Mouse (Mus musculus) hindlimb bud, embryonic 11.5 days (tissue): ENCODE results near the gene Tfip11.

Experiments used
- DNase-seq: peaks from one replicate; pipeline ENCODE4 v3.0.0-alpha.2; 2012; ENCODE audit warnings: low read depth, low spot score; ENCODE audit errors: extremely low spot score

Gene Tfip11

DNA sequence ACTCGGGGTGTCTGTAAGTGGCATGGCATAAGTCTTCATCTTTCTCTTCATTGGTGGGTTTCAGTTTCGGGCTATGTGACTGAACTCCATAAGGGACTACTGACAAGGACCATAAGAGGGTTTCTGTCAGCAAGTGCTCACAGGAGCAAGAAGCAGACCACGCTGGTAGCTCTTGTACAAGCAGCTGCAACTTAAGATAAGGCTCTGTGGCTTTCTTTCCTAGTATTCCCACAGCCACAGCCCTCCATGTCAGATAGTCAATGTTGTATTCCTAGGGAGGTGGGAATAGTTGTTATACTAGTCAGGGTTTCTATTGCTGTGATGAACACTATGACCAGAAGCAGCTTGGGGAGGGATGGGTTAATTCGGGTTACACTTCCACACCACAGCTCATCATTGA, 33.4 kb downstream of the Tfip11 start:
- no peak for DNase-seq

DNA sequence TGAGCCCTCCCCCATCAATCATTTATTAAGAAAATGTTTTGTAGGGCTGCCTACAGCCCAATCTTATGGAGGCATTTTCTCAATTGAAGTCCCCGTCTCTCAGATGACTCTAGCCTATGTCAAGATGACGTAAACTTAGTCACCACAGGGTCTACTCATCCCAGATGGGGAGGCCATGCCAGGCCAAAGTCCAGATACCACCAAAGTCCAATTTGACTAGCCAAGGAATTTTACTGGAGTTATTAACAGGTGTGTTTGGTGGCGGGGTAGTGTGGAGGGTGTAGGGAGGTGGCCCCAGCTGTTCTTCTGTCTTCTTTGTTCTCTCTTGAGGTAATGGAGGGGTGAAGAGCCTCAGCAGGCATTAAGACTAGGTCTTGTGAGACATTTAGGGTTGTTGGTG, 33.9 kb downstream of the Tfip11 start:
- DNase-seq: no peak

DNA sequence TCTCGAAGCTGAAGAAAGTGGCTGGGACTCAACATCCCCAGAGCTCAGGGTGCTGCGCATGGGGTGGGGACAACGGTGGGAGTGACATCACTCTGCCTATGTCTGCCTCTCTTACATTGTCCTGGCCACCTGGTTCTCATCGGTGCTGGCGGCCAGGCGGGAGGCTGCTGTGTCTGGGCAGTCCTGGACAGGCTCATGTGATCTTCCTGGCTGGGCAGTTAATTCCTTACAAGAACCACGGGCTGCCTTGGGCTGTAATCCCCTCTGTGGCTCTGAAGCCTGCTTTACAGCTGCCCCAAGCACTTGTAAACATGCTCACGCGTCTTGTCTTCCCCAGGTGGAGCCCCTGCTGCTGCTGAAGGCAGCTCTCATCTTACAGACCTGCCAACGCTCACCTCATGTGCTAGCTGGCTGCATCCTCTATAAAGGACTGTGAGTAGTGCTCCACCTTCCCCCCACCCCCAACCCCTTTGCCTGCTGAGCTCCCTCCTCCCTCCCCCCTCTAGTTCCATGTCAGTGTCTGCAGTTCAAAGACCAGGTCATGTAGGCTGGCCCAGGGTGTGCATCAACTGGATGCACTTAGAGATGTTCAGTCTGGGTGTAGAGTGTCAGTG, 38.1 kb downstream of the Tfip11 start:
- no peak for DNase-seq

DNA sequence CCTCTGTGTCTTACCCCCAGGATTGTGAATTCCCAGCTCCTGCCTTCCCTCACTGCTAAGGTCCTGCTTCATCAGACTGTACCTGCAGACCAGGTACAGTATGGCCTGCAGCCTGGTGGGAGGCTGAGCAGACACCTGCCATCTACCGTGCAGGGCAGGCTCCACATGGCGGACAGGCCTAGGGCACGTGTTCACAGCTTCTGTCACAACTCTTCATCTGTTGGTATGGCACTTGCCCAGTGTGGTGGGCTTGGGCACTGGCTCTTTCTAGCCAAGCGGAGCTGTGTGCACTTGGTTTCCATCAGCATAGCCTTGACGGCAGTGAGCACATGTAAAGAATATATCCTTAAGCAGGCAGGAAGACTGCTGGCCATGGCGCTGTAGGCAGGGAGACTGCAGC, 40.7 kb downstream of the Tfip11 start:
- DNase-seq: no peak

DNA sequence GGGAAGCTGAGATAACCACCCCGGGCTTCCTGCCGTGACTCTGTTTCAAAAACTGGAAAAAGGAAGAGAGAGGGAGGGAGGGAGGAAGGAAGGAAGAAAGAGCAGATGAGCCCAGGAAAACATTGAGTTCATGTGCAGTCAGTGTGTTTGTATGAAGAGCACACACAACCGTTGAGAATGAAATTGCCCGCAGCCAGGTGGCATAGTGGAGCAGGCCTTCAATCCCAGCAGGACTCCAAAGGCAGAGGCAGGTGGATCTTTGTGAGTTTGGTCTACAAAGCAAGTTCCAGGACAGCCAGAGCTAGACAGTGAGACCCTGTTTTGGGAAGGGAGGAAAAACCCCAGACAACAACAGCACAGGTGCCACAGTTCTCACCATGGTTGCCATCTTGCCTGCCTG, 41.2 kb downstream of the Tfip11 start:
- DNase-seq: no peak

DNA sequence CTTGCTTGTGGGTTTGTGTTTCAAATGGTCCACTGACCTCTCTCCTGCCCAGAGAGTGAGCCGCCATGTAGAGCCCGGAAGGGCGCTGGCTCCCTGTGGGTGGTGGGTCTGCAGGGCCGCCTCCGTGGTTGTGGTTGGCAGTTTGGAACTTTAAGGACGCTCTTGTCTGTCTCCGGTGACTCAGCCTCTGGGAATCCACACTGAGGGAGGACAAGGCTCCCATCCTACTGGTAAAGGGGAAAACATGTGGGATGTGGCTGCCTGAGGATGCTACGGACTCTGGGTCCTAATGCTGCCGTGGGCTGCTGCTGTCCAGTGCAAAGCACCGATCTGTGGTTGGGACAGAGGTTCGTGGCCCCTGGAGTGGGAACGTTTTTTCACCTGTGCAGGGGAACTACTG, 41.8 kb downstream of the Tfip11 start:
- no peak for DNase-seq

DNA sequence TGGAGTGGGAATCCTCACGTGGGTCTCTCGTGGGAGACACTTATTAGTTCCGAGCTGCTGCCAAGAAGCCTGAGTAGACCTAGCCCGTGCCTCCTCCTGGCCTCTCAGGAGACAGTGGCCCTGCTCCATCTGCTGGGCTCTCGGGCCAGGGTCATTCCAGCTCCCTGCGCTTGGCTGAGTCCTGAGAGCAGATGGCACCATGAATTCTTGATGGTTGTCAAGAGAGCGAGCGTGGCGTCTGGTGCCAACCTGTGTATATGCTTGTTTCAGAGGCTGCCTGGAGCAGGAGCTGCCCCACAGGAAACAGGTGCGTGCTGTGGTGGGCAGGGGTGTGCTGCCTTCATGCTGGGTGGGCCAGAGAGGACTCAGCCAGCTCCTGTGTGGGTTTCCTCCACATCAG, 42.5 kb downstream of the Tfip11 start:
- DNase-seq: no peak

DNA sequence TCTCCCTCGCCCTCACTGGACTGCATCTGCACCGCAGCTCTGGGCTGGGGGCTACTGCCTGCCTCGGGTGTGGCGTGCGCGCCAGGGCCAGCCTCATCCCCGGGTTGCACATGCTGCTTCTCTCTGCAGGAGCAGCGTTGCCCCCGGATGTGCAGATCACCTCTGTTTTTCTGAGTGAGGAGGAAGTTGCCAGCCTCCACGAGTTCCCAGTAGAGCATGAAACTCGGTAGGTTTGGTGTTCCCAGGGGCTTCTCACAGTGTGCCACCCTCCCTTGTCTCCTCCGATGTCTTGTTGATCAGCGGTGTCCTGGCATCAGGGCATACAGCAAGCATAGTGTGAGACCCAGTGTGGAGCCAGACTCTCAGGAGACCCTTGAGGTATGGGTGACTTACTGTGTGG, 43.2 kb downstream of the Tfip11 start:
- DNase-seq: no peak

DNA sequence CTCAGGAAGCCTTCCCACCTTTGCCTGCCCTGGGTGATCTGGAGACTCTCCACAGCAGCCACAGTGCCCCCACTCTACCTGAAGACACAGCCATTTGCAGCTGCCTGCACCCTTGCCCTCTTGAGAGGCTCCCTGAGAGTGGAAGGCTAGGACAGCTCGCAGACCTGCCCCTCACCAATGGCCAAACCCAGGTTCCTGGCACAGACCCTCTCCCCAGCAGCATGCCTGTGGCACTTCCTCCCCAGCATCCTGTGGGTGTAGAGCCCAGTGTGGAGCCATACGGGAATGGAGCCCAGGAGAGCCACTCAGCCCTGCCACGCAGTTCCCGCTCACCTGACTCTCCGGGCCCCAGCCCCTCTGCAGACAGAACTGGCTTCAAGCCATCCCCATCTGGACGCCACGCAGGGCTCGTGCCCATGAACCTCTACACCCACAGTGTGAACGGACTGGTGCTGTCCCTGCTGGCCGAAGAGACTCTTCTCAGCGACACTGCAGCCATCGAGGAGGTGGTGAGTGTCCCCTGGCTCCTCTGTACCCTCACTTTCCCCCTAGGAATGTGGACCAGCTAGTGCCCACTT, 44.2 kb downstream of the Tfip11 start:
- no peak for DNase-seq

DNA sequence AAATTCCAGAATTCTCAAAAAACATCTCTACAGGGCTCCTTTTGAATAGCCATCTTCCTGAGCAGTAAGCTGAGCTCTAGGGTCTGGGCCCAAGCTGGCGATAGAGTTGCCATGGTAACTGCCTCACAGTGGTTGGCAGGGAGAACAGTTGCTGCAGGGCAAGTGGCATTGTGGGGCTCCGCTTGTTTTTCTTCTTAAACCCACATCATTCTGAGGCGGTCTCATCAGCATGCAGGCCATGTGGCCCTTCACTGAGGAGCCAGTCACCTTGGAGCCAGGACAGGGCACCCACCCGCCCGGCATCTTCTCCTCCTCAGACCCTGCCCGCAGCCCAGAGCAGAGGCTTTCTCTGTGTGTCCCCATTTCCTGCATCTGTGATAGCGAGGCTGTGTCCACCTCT, 45.8 kb downstream of the Tfip11 start:
- DNase-seq: no peak

DNA sequence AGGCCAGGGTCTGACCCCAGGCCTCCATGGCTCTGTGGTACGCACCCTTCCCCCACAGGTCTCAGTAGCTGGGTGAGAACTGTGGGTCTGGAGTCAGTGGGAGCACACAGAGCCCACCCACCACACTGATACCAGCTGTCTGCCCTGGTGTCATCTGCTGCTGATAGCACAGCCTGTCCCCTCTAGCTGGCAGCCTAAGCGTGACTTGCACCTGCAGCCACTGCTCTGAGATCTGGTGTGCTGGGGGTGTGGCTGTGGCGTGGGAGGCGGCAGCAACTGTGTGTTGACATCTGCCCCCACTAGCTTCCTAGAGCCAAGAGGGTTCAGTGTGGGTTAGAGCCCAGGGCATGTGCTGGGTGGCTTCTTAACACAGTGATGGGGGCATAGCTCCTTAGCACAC, 50.0 kb downstream of the Tfip11 start:
- DNase-seq: no peak

DNA sequence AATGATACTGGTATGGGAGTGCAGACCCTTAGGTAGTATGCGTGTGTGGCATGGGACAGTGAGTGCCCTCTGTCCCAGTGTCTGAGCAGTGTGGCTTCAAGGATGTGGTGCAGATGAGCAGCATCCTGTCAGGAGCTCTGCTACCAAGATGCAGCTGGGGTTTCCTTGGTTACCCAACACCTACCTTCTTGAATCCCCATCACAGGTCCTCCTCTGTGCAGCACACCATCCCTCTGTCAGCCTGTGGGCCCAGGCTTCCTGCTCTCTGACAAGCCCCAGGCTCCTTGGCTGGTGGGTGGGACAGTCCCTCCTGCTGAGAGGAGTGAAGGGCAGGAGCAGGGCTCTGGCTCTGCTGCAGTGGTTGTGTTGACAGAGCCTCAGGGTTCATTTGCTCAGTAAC, 51.2 kb downstream of the Tfip11 start:
- DNase-seq: no peak

DNA sequence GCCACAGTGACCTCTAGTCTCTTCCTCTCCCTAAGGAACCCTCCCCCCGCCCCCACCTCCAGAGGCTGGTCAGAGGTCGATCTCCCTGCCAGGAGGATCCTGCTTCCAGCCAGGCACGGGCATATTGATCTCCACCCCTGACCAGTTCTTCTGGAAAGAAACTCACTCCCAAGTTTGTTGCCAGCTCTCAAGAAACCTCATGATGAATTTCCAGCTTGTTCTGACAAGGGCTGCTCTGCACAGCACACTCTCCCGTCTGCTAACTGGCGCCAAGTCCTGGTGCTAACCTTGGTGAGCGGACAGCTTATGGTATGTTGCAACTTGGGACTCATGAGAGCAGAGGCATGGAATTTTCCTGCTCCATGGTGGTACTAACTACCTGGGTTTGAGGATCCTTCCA, 52.6 kb downstream of the Tfip11 start:
- DNase-seq: no peak

DNA sequence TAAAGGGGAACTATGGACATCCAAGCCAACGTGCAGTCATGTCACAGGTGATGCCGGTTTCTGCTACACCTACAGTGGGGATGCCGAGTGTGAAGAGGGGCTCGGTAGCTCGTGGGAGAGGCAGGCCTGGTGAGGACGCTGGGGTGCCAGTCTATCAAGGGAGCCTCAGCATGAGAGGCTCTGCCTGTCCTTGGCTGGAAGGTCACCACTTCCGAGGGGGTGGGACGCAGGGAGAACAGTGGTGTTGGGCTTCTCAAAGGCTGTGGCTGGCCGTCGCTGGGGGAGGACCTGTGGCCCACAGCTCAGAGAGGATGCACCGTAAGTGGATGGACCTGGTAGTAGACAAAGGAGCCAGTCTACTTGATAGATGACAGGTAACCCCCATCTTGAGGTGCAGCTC, 55.0 kb downstream of the Tfip11 start:
- DNase-seq: no peak

DNA sequence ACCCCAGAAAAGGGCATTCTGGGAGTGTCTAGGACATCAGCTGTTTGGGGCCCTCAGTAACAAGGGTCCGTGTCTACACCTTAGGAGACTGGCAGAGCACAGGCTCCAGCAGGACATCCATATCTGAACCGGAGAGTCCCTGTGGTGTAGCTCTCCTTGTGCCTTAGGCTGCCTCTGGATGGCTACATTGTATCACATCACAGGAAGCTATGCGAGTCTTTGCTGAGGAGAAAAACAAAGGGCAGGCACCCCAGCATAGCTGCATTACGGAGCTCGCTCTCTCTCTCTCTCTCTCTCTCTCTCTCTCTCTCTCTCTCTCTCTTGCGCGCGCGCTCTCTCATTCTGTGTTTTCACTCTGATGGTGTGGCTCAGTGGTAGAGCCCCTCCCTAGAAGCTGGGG, 55.9 kb downstream of the Tfip11 start:
- no peak for DNase-seq

DNA sequence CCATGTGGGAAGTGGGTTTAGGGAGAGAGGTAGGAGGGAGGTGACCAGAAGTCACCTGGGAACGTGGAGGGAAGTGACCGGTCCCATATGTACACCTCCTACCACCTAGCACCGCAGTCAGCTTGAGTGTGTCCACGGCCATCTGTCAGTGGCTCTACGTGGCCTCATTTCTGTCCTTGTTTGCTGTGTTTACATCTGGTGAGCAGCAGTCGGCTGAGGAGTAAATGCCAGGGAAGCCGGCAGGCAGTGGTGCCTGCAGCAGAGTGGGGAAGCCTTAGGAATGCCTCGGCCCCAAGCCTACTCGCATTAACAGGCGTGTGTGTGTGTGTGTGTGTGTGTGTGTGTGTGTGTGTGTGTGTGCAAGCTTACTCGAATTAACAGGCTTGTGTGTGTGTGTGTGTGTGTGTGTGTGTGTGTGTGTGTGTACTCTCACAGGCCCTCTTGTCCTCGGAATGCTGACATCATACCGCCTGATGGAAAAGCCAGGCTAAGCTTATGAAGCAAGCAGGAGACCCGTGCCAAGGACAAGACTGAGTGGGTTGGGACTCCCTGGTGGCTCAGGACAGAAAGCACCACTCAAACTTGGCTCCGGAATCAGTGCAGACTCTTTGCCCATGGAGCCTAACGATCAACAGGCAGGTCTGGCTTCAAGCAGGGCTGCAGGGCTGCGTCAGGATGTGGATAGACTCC, 56.6 kb downstream of the Tfip11 start:
- no peak for DNase-seq

DNA sequence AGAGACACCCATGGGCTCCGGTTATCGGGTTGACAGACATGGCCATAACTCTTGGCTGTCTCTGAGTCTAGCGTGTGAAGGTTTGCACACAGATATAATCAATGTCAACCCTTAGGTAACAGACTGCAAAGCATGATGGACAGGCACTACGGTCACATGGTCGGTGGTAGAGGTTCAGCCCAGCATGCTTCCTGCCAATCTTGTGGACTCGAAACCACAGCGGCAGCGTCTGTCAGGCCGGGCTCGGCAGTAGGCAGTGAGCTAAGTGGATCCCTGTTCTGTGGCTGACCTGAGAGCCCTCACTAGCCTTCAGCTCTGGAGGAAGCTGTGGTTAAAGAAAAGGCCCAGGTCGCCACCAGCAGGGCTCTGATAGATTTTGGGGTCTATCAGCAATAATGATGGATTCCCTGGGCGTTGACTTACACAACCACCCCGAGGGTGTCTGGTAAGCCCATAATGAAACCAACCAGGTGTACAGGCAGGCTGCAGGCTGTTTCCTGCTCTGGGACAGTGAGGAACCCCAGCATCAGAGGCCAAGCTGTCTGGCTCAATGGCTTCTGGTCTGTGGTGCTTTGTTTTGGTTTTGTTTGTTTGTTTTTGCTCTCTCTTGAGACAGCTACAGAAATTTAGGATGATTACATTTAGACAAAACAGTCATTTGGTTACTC, 58.8 kb downstream of the Tfip11 start:
- DNase-seq: no peak

DNA sequence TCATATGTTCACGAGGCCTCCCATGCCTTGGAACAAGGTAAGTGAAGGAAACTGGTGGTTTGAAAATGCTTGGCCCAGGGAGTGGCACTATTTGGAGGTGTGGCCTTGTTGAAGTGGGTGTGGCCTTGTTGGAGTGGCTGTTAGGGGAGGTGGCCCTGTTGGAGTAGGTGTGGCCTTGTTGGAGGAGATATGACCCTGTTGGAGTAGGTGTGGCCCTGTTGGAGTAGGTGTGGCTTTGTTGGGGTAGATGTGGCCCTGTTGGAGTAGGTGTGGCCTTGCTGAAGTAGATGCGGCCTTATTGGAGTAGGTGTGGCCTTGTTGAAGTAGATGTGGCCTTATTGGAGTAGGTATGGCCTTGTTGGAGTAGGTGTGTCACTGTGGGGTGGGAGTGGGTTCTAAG, 59.8 kb downstream of the Tfip11 start:
- no peak for DNase-seq
